Mouse (Mus musculus): Measurements from ENCODE around the gene Ror1. TPM values are rescaled to one million over a fixed set of nuclear protein-coding genes. Genes with fewer than 3 reads are reported as not detected.

Ror1 gene
- total and polyA plus RNA-seq, 2 experiments from 2014 or later: 10.3 to 17.5 TPM

DNA sequence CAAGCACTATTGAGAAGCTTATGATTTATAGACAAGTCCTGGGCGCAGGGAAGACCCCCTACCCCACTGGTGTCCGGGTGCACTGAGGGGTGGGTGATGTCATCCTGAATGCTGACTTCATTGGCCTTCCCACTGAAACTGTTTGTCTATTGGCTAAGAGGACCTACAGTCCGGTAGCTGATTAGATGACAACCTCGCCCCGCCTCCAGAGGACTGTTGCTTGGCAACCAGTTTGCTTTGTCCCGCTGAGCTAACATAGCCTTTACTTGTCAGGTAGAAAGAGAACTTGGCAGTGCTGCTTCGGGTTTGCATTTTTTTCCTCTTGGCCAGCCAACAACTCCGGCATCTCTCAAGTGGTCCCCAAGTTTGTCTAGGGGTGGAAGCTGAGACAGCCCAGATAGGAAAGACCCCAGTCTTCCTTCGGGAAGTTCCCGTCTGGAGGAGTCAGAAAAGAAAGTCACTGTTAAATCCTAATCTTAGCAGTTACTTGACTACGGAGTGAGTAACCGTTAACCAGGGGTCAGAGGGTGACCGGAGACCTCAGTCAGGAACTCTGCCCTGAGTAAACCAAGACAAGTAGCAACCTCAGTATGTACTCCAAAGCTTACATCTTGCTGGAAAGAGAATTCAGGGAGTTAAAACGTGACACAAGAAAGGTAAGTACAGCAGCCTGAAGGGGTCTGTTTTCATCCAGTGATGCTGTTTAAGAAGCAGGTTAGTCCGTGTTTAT, 383.2 kb downstream of the Ror1 start, which contains the start of gene Ube2u:
Ube2u (plus strand) TSS at position 258 of the 730 bp plus-strand sequence.
- H3K27me3 ChIP-seq (ENCODE audit: control insufficient read depth, insufficient read depth, low read length): no peaks in the 10 kb centered on the region
- DNase-seq (ENCODE audit: low spot score) (peak; percentile 68), ATAC-seq (ENCODE audit: insufficient read depth, low read depth) (peak; percentile 64)
- H3K4me1 ChIP-seq (ENCODE audit: control insufficient read depth, insufficient read depth): no peaks in the 10 kb centered on the region
- H3K4me3 ChIP-seq (ENCODE audit: low read depth, low read length): peak within 1 kb of the TSS; percentile 27
- H3K4me2 ChIP-seq (ENCODE audit: low read depth, low read length): peak within 1 kb of the TSS; percentile 47
- no peak within 1 kb of the TSS for H3K27ac ChIP-seq (ENCODE audit: low read depth)
- H3K9me3 ChIP-seq (replicated peaks; ENCODE audit: control insufficient read depth, low read length): no peaks in the 10 kb centered on the region
- no peaks in the 10 kb centered on the region for H3K36me3 ChIP-seq (replicated peaks; ENCODE audit: control insufficient read depth, insufficient read depth, low read length)
- 24% methylated on average over 15 of the region's 15 CpGs for WGBS
- no peak for TF ChIP-seq EP300 (IDR thresholded peaks at IDR 0.05; ENCODE audit: low read depth)
- TF ChIP-seq CTCF (IDR thresholded peaks at IDR 0.05; ENCODE audit: low read depth): no peak
- no peak within 1 kb of the TSS for H3K9ac ChIP-seq (replicated peaks; ENCODE audit: low read depth, low read length)

DNA sequence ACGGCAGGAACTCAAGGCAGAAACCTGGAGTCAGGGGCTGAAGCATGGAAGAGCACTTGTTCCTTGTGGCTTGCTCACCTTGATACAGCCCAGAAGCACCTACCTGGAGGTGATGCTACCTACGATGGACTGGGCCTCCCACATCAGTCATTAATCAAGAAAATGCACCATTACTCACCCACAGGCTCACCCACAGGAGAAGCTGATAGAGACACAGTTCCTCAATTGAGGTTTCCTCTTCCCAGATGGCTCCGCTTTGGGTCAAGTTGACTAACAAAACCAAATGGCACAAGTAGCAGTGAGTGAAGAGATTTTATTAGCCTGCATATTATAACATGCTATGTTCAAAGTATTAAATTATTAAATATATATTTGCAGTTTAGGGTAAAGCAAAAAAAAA, 392.9 kb downstream of the Ror1 start:
- Histone ChIP-seq H3K4me3 (ENCODE audit: low read depth, low read length) (no peak overlapping the region), H3K4me1 (ENCODE audit: control insufficient read depth, insufficient read depth) (no peaks in the 10 kb centered on the region), H3K27ac (ENCODE audit: low read depth) (no peak overlapping the region), H3K4me2 (ENCODE audit: low read depth, low read length) (no peak overlapping the region), H3K9me3 (replicated peaks; ENCODE audit: control insufficient read depth, low read length) (no peaks in the 10 kb centered on the region), H3K9ac (replicated peaks; ENCODE audit: low read depth, low read length) (no peak overlapping the region), H3K27me3 (ENCODE audit: control insufficient read depth, insufficient read depth, low read length) (no peaks in the 10 kb centered on the region), H3K36me3 (replicated peaks; ENCODE audit: control insufficient read depth, insufficient read depth, low read length) (no peaks in the 10 kb centered on the region)
- TF ChIP-seq EP300 (IDR thresholded peaks at IDR 0.05; ENCODE audit: low read depth) (no peak), CTCF (IDR thresholded peaks at IDR 0.05; ENCODE audit: low read depth) (no peak)
- 88% methylated on average over 3 of the region's 3 CpGs for WGBS
- DNase-seq (ENCODE audit: low spot score) (no peak), ATAC-seq (ENCODE audit: insufficient read depth, low read depth) (no peak)

Other genes with a start within 250 kb of the Ror1 start
- 271 and 313 TPM in 2 replicates for gene Pgm1, start 166.4 kb upstream of the Ror1 start, total RNA-seq (2014; rRNA removed; ENCODE audit: low replicate concordance)
- 208 and 220 TPM in 2 replicates for gene Pgm1, start 166.4 kb upstream of the Ror1 start, polyA plus RNA-seq (2015; fragmentation: Nextera tagmentation; extraction: Ambion mirVana)
- 1.1 and 9.7 TPM in 2 replicates for gene Itgb3bp, start 166.0 kb upstream of the Ror1 start, total RNA-seq (2014; rRNA removed; ENCODE audit: low replicate concordance)
- gene Itgb3bp, start 166.0 kb upstream of the Ror1 start, polyA plus RNA-seq (2015; fragmentation: Nextera tagmentation; extraction: Ambion mirVana): 26.2 and 28.4 TPM in 2 replicates